Mouse (Mus musculus) testis, adult 2 months (tissue): Measurements from ENCODE around the gene Trim54.

Experiments
- CTCF ChIP-seq: fragments of 200-500 bp; IDR thresholded peaks from 2 replicates; pipeline ENCODE4 v1.5.1; 2012; ENCODE audit warnings: low read depth, mild to moderate bottlenecking, inconsistent platforms, low read length, moderate library complexity; ENCODE audit not compliant: control insufficient read depth, insufficient read depth, insufficient replicate concordance
- POLR2A ChIP-seq: fragments of 200-500 bp; IDR thresholded peaks from 2 replicates; pipeline ENCODE4 v1.6.1; 2012; ENCODE audit warnings: low read depth, mild to moderate bottlenecking, inconsistent platforms, low read length, moderate library complexity; ENCODE audit not compliant: control insufficient read depth

DNA sequence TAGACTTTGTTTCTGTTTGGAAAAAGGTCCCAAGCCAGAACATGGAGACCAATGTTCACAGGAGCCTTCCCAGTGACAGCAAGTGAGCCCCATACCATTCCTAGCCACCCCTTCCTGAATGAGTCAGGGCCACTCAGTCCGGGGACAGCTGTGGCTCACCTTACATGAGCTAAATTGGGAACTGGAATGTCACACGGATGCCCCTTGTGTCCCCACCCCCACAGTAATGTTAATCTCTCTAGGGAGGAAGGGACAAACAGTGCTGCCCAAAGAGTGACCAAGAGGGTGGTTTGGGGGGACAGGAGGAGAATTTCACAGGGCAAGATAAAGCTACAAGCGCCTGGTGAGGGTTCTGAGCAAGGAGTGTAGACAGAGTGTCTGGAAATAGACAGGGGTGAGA, at the start of gene Trim54:
- TF ChIP-seq POLR2A, result no peak
- no peak for TF ChIP-seq CTCF
